Mouse (Mus musculus) bone marrow macrophage, adult 2 months (primary cell): ENCODE measurements around the gene Dnajc6. TPM values are rescaled to one million over a fixed set of nuclear protein-coding genes. Genes with fewer than 3 reads are reported as not detected.

Experiments
- H3K27ac ChIP-seq: 2 replicates; pipeline ENCODE4 v1.5.1; 2012; ENCODE audit warnings: low read depth, low read length; ENCODE audit not compliant: insufficient read depth
- H3K4me1 ChIP-seq: 2 replicates; pipeline ENCODE4 v1.6.1; 2012; ENCODE audit warnings: low read length; ENCODE audit not compliant: control insufficient read depth, insufficient read depth
- H3K4me3 ChIP-seq: 2 replicates; pipeline ENCODE4 v1.5.1; 2012; ENCODE audit warnings: mild to moderate bottlenecking, low read length, moderate library complexity; ENCODE audit not compliant: insufficient read depth
- CTCF ChIP-seq: IDR thresholded peaks from 2 replicates; pipeline ENCODE4 v1.5.1; 2012; ENCODE audit warnings: low read depth, mild to moderate bottlenecking, low read length, moderate library complexity
- POLR2A ChIP-seq: IDR thresholded peaks from 2 replicates; pipeline ENCODE4 v1.6.1; 2012; ENCODE audit warnings: mild to moderate bottlenecking, low read depth, low read length, borderline replicate concordance
- polyA plus RNA-seq: library from polyadenylated mRNA; stranded (reverse); fragments of >200 nt; gene quantifications from 2 replicates; pipeline ENCODE4 v1.2.4, GENCODE M21; 2012; ENCODE audit not compliant: missing spikeins, insufficient read depth, insufficient read length

Gene Dnajc6
- polyA plus RNA-seq, 1 experiment = not detected

GRCm38 (mm10) chr4:101516434-101517168, 20.2 kb downstream of the Dnajc6 start:
- TF ChIP-seq POLR2A = no peak
- TF ChIP-seq CTCF = no peak
- no peak overlapping the region for H3K4me3 ChIP-seq
- no peak overlapping the region for H3K27ac ChIP-seq
- no peaks in the 10 kb centered on the region for H3K4me1 ChIP-seq

- TF ChIP-seq POLR2A = no peak
- TF ChIP-seq CTCF = no peak
- Histone ChIP-seq H3K4me1 (no peaks in the 10 kb centered on the region), H3K27ac (no peak overlapping the region), H3K4me3 (no peak overlapping the region)
Measured at GRCm38 (mm10) chr4:101531901-101532300, 35.5 kb downstream of the Dnajc6 start.

GRCm38 (mm10) chr4:101540516-101540915, 44.1 kb downstream of the Dnajc6 start:
- TF ChIP-seq CTCF (no peak), POLR2A (no peak)
- Histone ChIP-seq H3K27ac (no peak overlapping the region), H3K4me3 (no peak overlapping the region), H3K4me1 (no peaks in the 10 kb centered on the region)

- Histone ChIP-seq H3K4me1 (no peaks in the 10 kb centered on the region), H3K27ac (no peak overlapping the region), H3K4me3 (no peak overlapping the region)
- TF ChIP-seq CTCF = no peak
- TF ChIP-seq POLR2A = no peak
Measured at GRCm38 (mm10) chr4:101549958-101550591, 53.6 kb downstream of the Dnajc6 start.

GRCm38 (mm10) chr4:101550671-101551161, 54.3 kb downstream of the Dnajc6 start:
- no peak overlapping the region for H3K4me3 ChIP-seq
- no peaks in the 10 kb centered on the region for H3K4me1 ChIP-seq
- TF ChIP-seq CTCF = no peak
- no peak for TF ChIP-seq POLR2A
- no peak overlapping the region for H3K27ac ChIP-seq

- no peaks in the 10 kb centered on the region for H3K4me1 ChIP-seq
- TF ChIP-seq POLR2A (no peak), CTCF (no peak)
- H3K4me3 ChIP-seq = no peak overlapping the region
- H3K27ac ChIP-seq = no peak overlapping the region
Measured at GRCm38 (mm10) chr4:101551425-101551824, 55.0 kb downstream of the Dnajc6 start.

GRCm38 (mm10) chr4:101552372-101552771, 55.9 kb downstream of the Dnajc6 start:
- H3K4me3 ChIP-seq = no peak overlapping the region
- H3K27ac ChIP-seq = no peak overlapping the region
- TF ChIP-seq CTCF (no peak), POLR2A (no peak)
- H3K4me1 ChIP-seq = no peaks in the 10 kb centered on the region

GRCm38 (mm10) chr4:101555016-101555415, 58.6 kb downstream of the Dnajc6 start:
- TF ChIP-seq CTCF (no peak), POLR2A (no peak)
- Histone ChIP-seq H3K27ac (no peak overlapping the region), H3K4me1 (no peaks in the 10 kb centered on the region), H3K4me3 (no peak overlapping the region)

- Histone ChIP-seq H3K4me3 (no peak overlapping the region), H3K4me1 (no peaks in the 10 kb centered on the region), H3K27ac (no peak overlapping the region)
- no peak for TF ChIP-seq CTCF
- no peak for TF ChIP-seq POLR2A
Measured at GRCm38 (mm10) chr4:101560137-101560536, 63.7 kb downstream of the Dnajc6 start.

GRCm38 (mm10) chr4:101562836-101563235, 66.4 kb downstream of the Dnajc6 start:
- Histone ChIP-seq H3K27ac (no peak overlapping the region), H3K4me1 (no peaks in the 10 kb centered on the region), H3K4me3 (no peak overlapping the region)
- no peak for TF ChIP-seq POLR2A
- no peak for TF ChIP-seq CTCF

- H3K27ac ChIP-seq = no peak overlapping the region
- no peak for TF ChIP-seq POLR2A
- no peak for TF ChIP-seq CTCF
- H3K4me3 ChIP-seq = no peak overlapping the region
- no peaks in the 10 kb centered on the region for H3K4me1 ChIP-seq
Measured at GRCm38 (mm10) chr4:101563607-101564006, 67.2 kb downstream of the Dnajc6 start.
